Mouse (Mus musculus) limb, embryonic 11.5 days (tissue): ENCODE measurements around the gene Nhlh1. TPM values are rescaled to one million over a fixed set of nuclear protein-coding genes. Genes with fewer than 3 reads are reported as not detected.

Source experiments
- ATAC-seq: fragments of 200-750 bp; cut with Nextera tagmentation; 2 replicates; pipeline ENCODE4 v1.8.0; 2017; ENCODE audit warnings: low read depth; ENCODE audit not compliant: insufficient number of reproducible peaks, low FRiP score, low TSS enrichment
- DNase-seq: peaks from one replicate; pipeline ENCODE4 v3.0.0-alpha.2; 2015; ENCODE audit warnings: low spot score
- H3K27ac ChIP-seq: fragments of 300-500 bp; sonication (generic); replicated peaks from 2 replicates; pipeline ENCODE4 v1.5.1; 2014; ENCODE audit warnings: low read depth, mild to moderate bottlenecking, low read length
- H3K27me3 ChIP-seq: fragments of 300-500 bp; sonication (generic); 2 replicates; pipeline ENCODE4 v1.6.1; 2014; ENCODE audit warnings: mild to moderate bottlenecking, low read length, mixed read lengths; ENCODE audit not compliant: control insufficient read depth, insufficient read depth
- H3K36me3 ChIP-seq: fragments of 300-500 bp; sonication (generic); 2 replicates; pipeline ENCODE4 v1.6.1; 2014; ENCODE audit warnings: mild to moderate bottlenecking, low read length, moderate library complexity, mixed read lengths; ENCODE audit not compliant: control insufficient read depth, insufficient read depth
- H3K4me1 ChIP-seq: fragments of 300-500 bp; sonication (generic); 2 replicates; pipeline ENCODE4 v1.6.1; 2014; ENCODE audit warnings: low read length, mixed read lengths; ENCODE audit not compliant: control insufficient read depth, insufficient read depth
- H3K4me2 ChIP-seq: fragments of 300-500 bp; sonication (generic); 2 replicates; pipeline ENCODE4 v1.6.1; 2014; ENCODE audit warnings: low read depth, mild to moderate bottlenecking, moderate library complexity; ENCODE audit not compliant: severe bottlenecking
- H3K4me3 ChIP-seq: fragments of 300-500 bp; sonication (generic); 2 replicates; pipeline ENCODE4 v1.5.1; 2014; ENCODE audit warnings: low read depth, low read length
- H3K9ac ChIP-seq: fragments of 300-500 bp; sonication (generic); 2 replicates; pipeline ENCODE4 v1.6.1; 2014; ENCODE audit warnings: mild to moderate bottlenecking, low read length
- H3K9me3 ChIP-seq: fragments of 300-500 bp; sonication (generic); 2 replicates; pipeline ENCODE4 v1.6.1; 2016; ENCODE audit warnings: low read length; ENCODE audit not compliant: control insufficient read depth
- WGBS: fragments of 180-500 bp; shearing (Covaris S2); extraction: QIAGEN DNeasy Blood & Tissue Kit; methylation state at CpG from one replicate; pipeline ENCODE4 v1.1.7; 2014; 5-methylcytosine and 5-hydroxymethylcytosine counted together
- polyA plus RNA-seq: library from polyadenylated mRNA; unstranded; fragments of >200 nt; fragmentation: Nextera tagmentation; extraction: Ambion mirVana; gene quantifications from 2 replicates; pipeline ENCODE4 v1.2.1, GENCODE M21; 2014

Gene Nhlh1
- polyA plus RNA-seq, 1 experiment from 2014 or later: not detected

DNA sequence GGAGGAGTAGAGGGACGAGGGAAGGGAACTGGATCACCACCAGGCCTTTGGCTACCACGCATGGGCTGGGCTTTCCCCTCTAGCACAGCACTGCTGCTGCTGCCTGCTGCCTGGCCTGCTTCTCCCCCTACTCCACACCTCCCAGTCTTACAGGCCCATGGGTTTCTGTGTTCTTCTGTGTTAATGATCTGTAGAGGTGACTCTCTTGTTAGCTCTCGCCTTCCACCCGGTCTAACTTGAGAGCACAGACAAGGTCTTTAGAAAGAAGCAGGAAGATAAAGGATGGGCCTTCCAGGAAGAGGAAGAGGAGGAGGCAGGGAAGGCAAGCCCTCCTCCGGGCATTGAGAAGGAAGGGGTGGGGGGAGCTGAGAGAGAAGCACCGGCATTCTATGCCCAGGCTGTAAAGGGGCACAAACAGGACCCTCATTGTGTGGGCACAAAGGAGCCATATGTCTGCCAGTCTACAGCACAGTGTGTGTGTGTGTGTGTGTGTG is 9.1 kb downstream of the Nhlh1 start:
- Histone ChIP-seq H3K4me2 (no peak overlapping the region), H3K4me1 (no peaks in the 10 kb centered on the region), H3K36me3 (no peaks in the 10 kb centered on the region), H3K9me3 (no peaks in the 10 kb centered on the region), H3K4me3 (no peak overlapping the region), H3K9ac (no peak overlapping the region), H3K27me3 (peaks cover 11% of the 10 kb centered on the region), H3K27ac (no peak overlapping the region)
- no peak for ATAC-seq
- no peak for DNase-seq
- 34% methylated on average over 6 of the region's 6 CpGs for WGBS

DNA sequence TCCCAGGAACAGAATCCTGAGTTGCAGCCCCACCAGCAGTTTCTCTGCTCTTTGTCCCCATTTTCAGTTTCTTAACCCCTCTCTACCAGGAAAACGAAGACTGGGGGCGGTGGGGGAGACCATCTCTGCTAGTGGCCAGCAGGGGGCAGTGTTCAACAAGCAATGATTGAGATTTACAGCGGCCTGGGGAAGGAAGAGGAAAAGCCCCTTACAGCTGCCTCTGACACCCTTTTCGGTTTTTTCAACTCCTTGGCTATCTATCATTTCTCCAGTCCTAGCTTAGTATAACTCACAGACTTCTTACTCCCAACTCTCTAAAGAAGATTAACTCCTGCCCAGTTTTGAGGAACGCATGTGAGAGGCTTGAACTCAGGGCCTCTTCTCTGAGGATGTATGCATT is 10.4 kb downstream of the Nhlh1 start:
- peak; percentile 88 for DNase-seq
- Histone ChIP-seq H3K4me1 (no peaks in the 10 kb centered on the region), H3K27me3 (no peaks in the 10 kb centered on the region), H3K9me3 (no peaks in the 10 kb centered on the region), H3K4me2 (no peak overlapping the region), H3K36me3 (no peaks in the 10 kb centered on the region), H3K9ac (no peak overlapping the region), H3K27ac (no peak overlapping the region), H3K4me3 (no peak overlapping the region)
- peak; percentile 58; the same call in 1 of the 2 replicates for ATAC-seq
- WGBS: 11% methylated on average over 5 of the region's 5 CpGs

- H3K9ac ChIP-seq: no peak overlapping the region
- no peaks in the 10 kb centered on the region for H3K4me1 ChIP-seq
- no peaks in the 10 kb centered on the region for H3K27me3 ChIP-seq
- no peaks in the 10 kb centered on the region for H3K36me3 ChIP-seq
- H3K4me3 ChIP-seq: no peak overlapping the region
- no peak overlapping the region for H3K4me2 ChIP-seq
- DNase-seq (no peak), ATAC-seq (no peak)
- no peaks in the 10 kb centered on the region for H3K9me3 ChIP-seq
- H3K27ac ChIP-seq: no peak overlapping the region
- WGBS: 65% methylated on average over 8 of the region's 8 CpGs
Measured at GRCm38 (mm10) chr1:172046410-172046809, 11.0 kb downstream of the Nhlh1 start.

- H3K4me3 ChIP-seq: no peak overlapping the region
- ATAC-seq (no peak), DNase-seq (no peak)
- WGBS: 93% methylated on average over 2 of the region's 2 CpGs
- no peaks in the 10 kb centered on the region for H3K27me3 ChIP-seq
- peaks cover 15% of the 10 kb centered on the region for H3K4me1 ChIP-seq
- no peaks in the 10 kb centered on the region for H3K9me3 ChIP-seq
- H3K9ac ChIP-seq: no peak overlapping the region
- no peaks in the 10 kb centered on the region for H3K36me3 ChIP-seq
- no peak overlapping the region for H3K27ac ChIP-seq
- no peak overlapping the region for H3K4me2 ChIP-seq
Measured at GRCm38 (mm10) chr1:172029914-172030313, 27.5 kb downstream of the Nhlh1 start.

DNA sequence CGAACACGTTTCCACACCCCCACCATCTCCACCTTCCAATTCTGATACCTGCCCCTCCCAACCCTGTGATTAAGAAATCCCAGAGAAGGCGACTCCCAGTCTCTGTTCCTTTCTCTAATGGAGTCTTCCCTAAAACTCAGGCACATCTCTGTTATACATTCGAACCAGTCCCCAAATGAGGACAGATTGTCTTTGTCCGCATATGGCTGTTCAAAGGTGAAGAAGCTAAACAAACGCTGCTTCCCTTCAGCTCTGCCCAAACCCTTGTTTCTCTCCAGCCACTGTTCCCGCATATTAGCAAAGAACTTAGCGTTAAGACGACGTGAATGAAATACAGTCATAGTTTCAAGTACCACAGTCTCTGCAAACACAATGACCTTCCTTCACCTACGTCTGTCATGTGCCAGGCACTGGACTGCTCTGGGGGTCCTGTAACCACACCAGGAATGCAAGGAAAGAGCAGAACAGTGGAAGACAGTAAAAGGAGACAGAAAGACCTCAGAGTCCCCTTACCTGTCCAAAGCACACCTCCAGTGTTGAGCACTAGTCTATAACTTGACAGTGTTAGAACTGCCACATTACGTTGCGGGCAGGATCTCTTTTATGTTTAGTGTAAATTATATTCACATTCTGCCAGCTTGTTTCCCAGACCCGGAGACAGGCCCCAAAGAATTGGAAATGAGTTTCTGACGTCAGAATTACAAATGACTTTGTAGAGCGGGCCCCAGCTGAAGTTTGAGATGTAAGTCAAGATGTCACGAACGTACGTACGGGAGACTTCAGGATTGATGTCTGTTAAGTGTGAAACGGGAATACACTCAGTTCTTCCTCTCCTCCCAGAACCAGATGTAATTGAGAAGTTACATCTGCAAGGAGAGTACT is 28.7 kb downstream of the Nhlh1 start, which contains the start of gene Vangl2:
Gene Vangl2 (minus strand): TSS at position 51 of the 882 bp plus-strand sequence.
- no peaks in the 10 kb centered on the region for H3K27me3 ChIP-seq
- no peaks in the 10 kb centered on the region for H3K9me3 ChIP-seq
- WGBS: 50% methylated on average over 21 of the region's 21 CpGs
- peak within 1 kb of the TSS; percentile 56 for H3K27ac ChIP-seq
- peaks cover 24% of the 10 kb centered on the region for H3K4me1 ChIP-seq
- H3K4me2 ChIP-seq: peak within 1 kb of the TSS; percentile 75
- peak within 1 kb of the TSS; percentile 89 for H3K4me3 ChIP-seq
- no peak for DNase-seq
- ATAC-seq: no peak
- H3K36me3 ChIP-seq: no peaks in the 10 kb centered on the region
- H3K9ac ChIP-seq: peak within 1 kb of the TSS; percentile 98

GRCm38 (mm10) chr1:172027809-172028102 is 29.6 kb downstream of the Nhlh1 start:
- 3% methylated on average over 10 of the region's 10 CpGs for WGBS
- Histone ChIP-seq H3K27me3 (no peaks in the 10 kb centered on the region), H3K4me2 (peak overlapping the region; percentile 75), H3K36me3 (no peaks in the 10 kb centered on the region), H3K4me1 (peaks cover 24% of the 10 kb centered on the region), H3K9me3 (no peaks in the 10 kb centered on the region), H3K27ac (peak overlapping the region; percentile 56), H3K9ac (peak overlapping the region; percentile 98), H3K4me3 (0 out of 2 replicates have a peak overlapping the region, but pooled peaks have one; percentile 89)
- DNase-seq: no peak
- ATAC-seq: no peak

DNA sequence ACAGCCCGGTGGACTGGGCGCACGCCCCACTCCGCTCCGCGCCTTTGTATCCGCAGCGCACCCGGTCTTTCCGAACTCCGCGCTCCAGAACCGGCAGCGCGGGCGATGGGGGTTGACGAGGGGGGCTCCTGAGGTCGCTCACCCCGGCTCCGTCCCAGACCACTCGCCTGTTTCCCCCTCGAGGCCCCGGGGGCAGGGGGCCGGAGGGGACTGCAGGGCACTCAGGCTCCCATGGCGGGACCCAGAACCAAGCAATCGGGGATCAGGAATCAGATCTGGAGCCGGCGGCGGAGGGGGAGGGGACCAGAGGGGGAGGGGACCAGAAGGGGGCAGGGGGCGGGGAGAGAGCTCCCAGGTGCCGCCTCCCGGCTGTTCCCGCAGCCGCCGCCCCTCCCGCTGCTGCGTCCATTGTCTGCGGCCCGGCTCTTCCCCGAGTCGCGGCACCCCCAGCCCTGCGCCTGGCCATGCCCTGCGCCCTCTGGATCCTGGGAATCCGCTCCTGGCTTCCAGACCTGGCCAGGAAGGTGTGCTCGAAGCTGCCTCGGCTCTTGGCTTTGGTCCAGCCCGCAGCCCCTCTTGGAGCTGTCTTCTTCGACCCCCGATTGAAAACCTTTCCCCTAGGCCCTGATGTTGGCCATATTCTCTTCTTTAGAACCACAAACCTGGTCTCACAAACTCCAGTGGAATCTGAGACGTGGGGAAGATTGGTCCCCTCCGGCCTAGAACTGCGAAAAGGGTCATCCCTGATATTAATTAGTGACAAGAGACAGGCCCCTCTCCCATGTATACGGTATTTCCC is 30.2 kb downstream of the Nhlh1 start:
- Histone ChIP-seq H3K4me3 (peak overlapping the region; percentile 89), H3K9me3 (no peaks in the 10 kb centered on the region), H3K27me3 (no peaks in the 10 kb centered on the region), H3K4me1 (peaks cover 24% of the 10 kb centered on the region), H3K9ac (peak overlapping the region; percentile 98), H3K36me3 (no peaks in the 10 kb centered on the region), H3K27ac (peak overlapping the region; percentile 92), H3K4me2 (peak overlapping the region; percentile 75)
- ATAC-seq (peak; percentile 86), DNase-seq (peak; percentile 97)
- under 1% methylated on average over 43 of the region's 54 CpGs for WGBS

- peak overlapping the region; percentile 75 for H3K4me2 ChIP-seq
- H3K27ac ChIP-seq: peak overlapping the region; percentile 92
- peak overlapping the region; percentile 89 for H3K4me3 ChIP-seq
- H3K9ac ChIP-seq: peak overlapping the region; percentile 98
- 2% methylated on average over 23 of the region's 23 CpGs for WGBS
- no peaks in the 10 kb centered on the region for H3K9me3 ChIP-seq
- DNase-seq: peak; percentile 71
- no peaks in the 10 kb centered on the region for H3K36me3 ChIP-seq
- H3K27me3 ChIP-seq: no peaks in the 10 kb centered on the region
- peak; percentile 82 for ATAC-seq
- H3K4me1 ChIP-seq: peaks cover 24% of the 10 kb centered on the region
Measured at GRCm38 (mm10) chr1:172026201-172026901, 31.0 kb downstream of the Nhlh1 start.
